Mouse (Mus musculus) brain, adult 2 months (tissue): ENCODE data around the gene Wdr70.

ENCODE experiments used
- DNase-seq: peaks from one replicate; pipeline ENCODE4 v3.0.0; 2011; ENCODE audit warnings: low read depth, low spot score

Wdr70 gene

GRCm38 (mm10) chr15:7934580-7934979, 164.4 kb downstream of the Wdr70 start:
- DNase-seq: no peak

- no peak for DNase-seq
These were observed 164.9 kb downstream of the Wdr70 start for GRCm38 (mm10) chr15:7934105-7934504.

GRCm38 (mm10) chr15:7931605-7932008, 167.4 kb downstream of the Wdr70 start:
- DNase-seq: peak; percentile 80

- no peak for DNase-seq
These were observed 173.6 kb downstream of the Wdr70 start for GRCm38 (mm10) chr15:7925382-7925781.

GRCm38 (mm10) chr15:7923281-7923680, 175.7 kb downstream of the Wdr70 start:
- no peak for DNase-seq

GRCm38 (mm10) chr15:7922291-7923037, 176.5 kb downstream of the Wdr70 start:
- peak; percentile 79 for DNase-seq

GRCm38 (mm10) chr15:7921124-7921523, 177.9 kb downstream of the Wdr70 start:
- peak; percentile 10 for DNase-seq

GRCm38 (mm10) chr15:7906491-7907035, 192.4 kb downstream of the Wdr70 start:
- peak; percentile 33 for DNase-seq

- DNase-seq: no peak
These were observed 199.7 kb downstream of the Wdr70 start for GRCm38 (mm10) chr15:7899286-7899685.

GRCm38 (mm10) chr15:7891547-7892282, 207.3 kb downstream of the Wdr70 start:
- DNase-seq: no peak

GRCm38 (mm10) chr15:7890286-7890685, 208.7 kb downstream of the Wdr70 start:
- no peak for DNase-seq

- DNase-seq: no peak
These were observed 209.7 kb downstream of the Wdr70 start for GRCm38 (mm10) chr15:7889362-7889674.

- DNase-seq: no peak
These were observed 210.2 kb downstream of the Wdr70 start for GRCm38 (mm10) chr15:7888617-7889361.

- DNase-seq: no peak
These were observed 212.4 kb downstream of the Wdr70 start for GRCm38 (mm10) chr15:7886591-7886990.

- DNase-seq: no peak
These were observed 213.9 kb downstream of the Wdr70 start for GRCm38 (mm10) chr15:7885106-7885505.

- no peak for DNase-seq
These were observed 214.8 kb downstream of the Wdr70 start for GRCm38 (mm10) chr15:7884181-7884580.

GRCm38 (mm10) chr15:7879956-7880355, 219.1 kb downstream of the Wdr70 start:
- DNase-seq: no peak

- DNase-seq: no peak
These were observed 220.1 kb downstream of the Wdr70 start for GRCm38 (mm10) chr15:7878861-7879260.

- DNase-seq: peak; percentile 45
These were observed 221.2 kb downstream of the Wdr70 start for GRCm38 (mm10) chr15:7877560-7878467.

GRCm38 (mm10) chr15:7875879-7876278, 223.1 kb downstream of the Wdr70 start:
- DNase-seq: no peak

- DNase-seq: no peak
These were observed 226.5 kb downstream of the Wdr70 start for GRCm38 (mm10) chr15:7872473-7872872.
